Mouse (Mus musculus) limb, embryonic 15.5 days (tissue): ENCODE data around the gene Parp16. TPM values are rescaled to one million over a fixed set of nuclear protein-coding genes. Genes with fewer than 3 reads are reported as not detected.
A peak's percentile ranks its signal among the peaks of the same experiment; 100 is the strongest.
"Not testable (repeated sequence)": the region's sequence is repeated elsewhere in the genome, so short reads cannot be mapped to it uniquely, and the experiment has no call there.

ENCODE experiments used
- ATAC-seq: fragments of 200-750 bp; cut with Nextera tagmentation; 2 replicates; pipeline ENCODE4 v1.8.0; 2017; ENCODE audit warnings: low read depth, moderate TSS enrichment; ENCODE audit not compliant: insufficient number of reproducible peaks, low FRiP score, low TSS enrichment
- H3K27ac ChIP-seq: fragments of 300-500 bp; sonication (generic); 2 replicates; pipeline ENCODE4 v1.5.1; 2015; ENCODE audit warnings: moderate library complexity, mild to moderate bottlenecking, inconsistent platforms
- H3K27me3 ChIP-seq: fragments of 300-500 bp; sonication (generic); 2 replicates; pipeline ENCODE4 v1.6.1; 2015; ENCODE audit warnings: inconsistent platforms
- H3K36me3 ChIP-seq: fragments of 300-500 bp; sonication (generic); 2 replicates; pipeline ENCODE4 v1.6.1; 2015; ENCODE audit warnings: inconsistent platforms
- H3K4me1 ChIP-seq: fragments of 300-500 bp; sonication (generic); 2 replicates; pipeline ENCODE4 v1.6.1; 2015; ENCODE audit warnings: inconsistent platforms
- H3K4me2 ChIP-seq: fragments of 300-500 bp; sonication (generic); 2 replicates; pipeline ENCODE4 v1.6.1; 2015; ENCODE audit warnings: mild to moderate bottlenecking, inconsistent platforms
- H3K4me3 ChIP-seq: fragments of 300-500 bp; sonication (generic); 2 replicates; pipeline ENCODE4 v1.5.1; 2015; ENCODE audit warnings: mild to moderate bottlenecking, inconsistent platforms
- H3K9ac ChIP-seq: fragments of 300-500 bp; sonication (generic); 2 replicates; pipeline ENCODE4 v1.6.1; 2015; ENCODE audit warnings: inconsistent platforms
- H3K9me3 ChIP-seq: fragments of 300-500 bp; sonication (generic); 2 replicates; pipeline ENCODE4 v1.6.1; 2016; ENCODE audit warnings: inconsistent platforms
- WGBS: fragments of 180-500 bp; shearing (Covaris S2); methylation state at CpG from one replicate; pipeline ENCODE4 v1.1.7; 2015; 5-methylcytosine and 5-hydroxymethylcytosine counted together
- polyA plus RNA-seq: library from polyadenylated mRNA; unstranded; fragments of >200 nt; fragmentation: Nextera tagmentation; extraction: Ambion mirVana; gene quantifications from 2 replicates; pipeline ENCODE4 v1.2.1, GENCODE M21; 2015

Gene Parp16
- polyA plus RNA-seq, 1 experiment from 2014 or later, result 6.8 TPM

DNA sequence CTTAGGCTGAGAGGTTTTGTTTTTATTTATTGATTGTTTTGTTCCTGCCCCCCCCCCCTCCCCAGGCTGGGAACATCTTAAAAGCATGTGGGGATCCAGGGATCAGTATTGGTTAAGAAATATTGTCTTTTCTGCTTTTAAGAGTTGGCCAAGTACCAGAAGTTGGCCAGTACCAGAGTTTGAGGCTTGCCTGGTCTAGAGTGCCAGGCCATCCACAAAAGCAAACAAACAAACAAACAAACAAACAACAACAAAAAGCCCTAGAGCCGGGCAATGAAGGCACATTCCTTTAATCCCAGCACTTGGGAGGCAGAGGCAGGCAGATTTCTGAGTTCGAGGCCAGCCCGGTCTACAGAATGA lies 5.8 kb downstream of the Parp16 start:
- H3K36me3 ChIP-seq, result no peaks in the 10 kb centered on the region
- ATAC-seq, result no peak
- WGBS, result 32% methylated on average over 3 of the region's 3 CpGs
- H3K4me3 ChIP-seq, result no peak overlapping the region
- H3K9ac ChIP-seq, result no peak overlapping the region
- peaks cover 9% of the 10 kb centered on the region for H3K4me1 ChIP-seq
- H3K27ac ChIP-seq, result peak overlapping the region; percentile 69
- H3K9me3 ChIP-seq, result no peaks in the 10 kb centered on the region
- H3K27me3 ChIP-seq, result no peaks in the 10 kb centered on the region
- H3K4me2 ChIP-seq, result no peak overlapping the region

DNA sequence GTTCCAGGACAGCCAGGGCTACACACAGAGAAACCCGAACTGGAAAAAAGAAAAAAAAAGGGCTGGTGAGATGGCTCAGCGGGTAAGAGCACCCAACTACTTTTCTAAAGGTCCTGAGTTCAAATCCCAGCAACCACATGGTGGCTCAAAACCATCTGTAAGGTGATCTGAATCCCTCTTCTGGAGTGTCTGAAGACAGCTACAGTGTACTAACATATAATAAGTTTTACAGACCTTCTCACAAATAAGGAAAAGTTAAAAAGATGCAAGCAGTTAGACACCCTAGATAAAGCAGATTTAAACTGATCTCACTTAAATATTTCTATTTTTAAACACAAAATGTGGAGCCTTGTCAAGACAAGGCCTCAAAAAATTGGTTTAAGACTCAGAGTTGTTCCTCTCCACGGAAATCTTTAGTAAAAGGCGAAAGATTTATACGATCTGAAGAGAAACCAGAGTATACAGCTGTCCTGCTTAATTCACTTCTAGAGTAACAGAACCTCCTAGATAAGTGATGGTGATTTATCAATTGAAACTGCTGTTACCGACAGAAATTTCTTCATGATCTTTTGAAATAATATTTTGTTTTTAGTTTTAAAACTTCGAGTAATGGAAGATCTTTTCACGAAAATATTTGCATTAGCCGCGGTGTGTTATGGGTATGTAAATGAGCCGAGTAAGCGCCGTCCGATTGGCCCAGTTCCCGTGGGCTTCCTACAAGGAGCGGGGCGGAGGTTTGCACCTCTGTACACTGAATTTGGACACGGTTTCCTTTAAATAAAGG lies 6.4 kb downstream of the Parp16 start:
- no peak overlapping the region for H3K9ac ChIP-seq
- no peaks in the 10 kb centered on the region for H3K36me3 ChIP-seq
- H3K4me2 ChIP-seq, result peak overlapping the region; percentile 45
- peak; percentile 83 for ATAC-seq
- peak overlapping the region; percentile 69 for H3K27ac ChIP-seq
- peaks cover 6% of the 10 kb centered on the region for H3K4me1 ChIP-seq
- WGBS, result under 1% methylated on average over 18 of the region's 18 CpGs
- no peaks in the 10 kb centered on the region for H3K9me3 ChIP-seq
- H3K4me3 ChIP-seq, result peak overlapping the region; percentile 38
- no peaks in the 10 kb centered on the region for H3K27me3 ChIP-seq

DNA sequence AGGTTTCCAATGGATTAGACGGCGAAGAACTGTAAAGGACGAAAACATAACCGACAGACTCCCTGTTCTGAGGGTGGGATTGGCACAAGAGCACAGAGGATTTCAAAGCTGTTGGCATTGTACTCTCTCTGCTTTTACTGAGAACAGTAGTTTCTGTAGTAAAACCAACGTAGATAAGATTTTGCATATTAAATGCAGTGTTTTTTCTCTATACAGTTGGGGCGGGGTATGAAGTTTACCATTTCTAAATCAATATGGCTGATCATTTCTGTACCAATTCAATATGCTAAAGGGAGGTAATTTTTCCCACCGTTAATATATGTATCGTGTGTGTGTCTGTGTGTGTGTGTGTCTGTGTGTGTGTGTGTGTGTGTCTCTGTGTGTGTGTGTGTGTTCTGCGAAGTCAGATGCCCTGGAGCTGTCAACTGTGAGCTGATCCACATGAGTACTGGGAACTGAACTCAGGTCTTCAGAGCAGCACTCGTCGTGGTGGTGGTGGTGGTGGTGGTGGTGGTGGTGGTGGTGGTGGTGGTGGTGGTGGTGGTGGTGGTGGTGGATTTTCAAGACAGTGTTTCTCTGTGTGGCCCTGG lies 7.1 kb downstream of the Parp16 start:
- no peak for ATAC-seq
- H3K27me3 ChIP-seq, result no peaks in the 10 kb centered on the region
- H3K9ac ChIP-seq, result no peak overlapping the region
- H3K27ac ChIP-seq, result peak overlapping the region; percentile 69
- H3K4me1 ChIP-seq, result peaks cover under 1% of the 10 kb centered on the region
- 24% methylated on average over 11 of the region's 11 CpGs for WGBS
- H3K9me3 ChIP-seq, result no peaks in the 10 kb centered on the region
- H3K36me3 ChIP-seq, result no peaks in the 10 kb centered on the region
- H3K4me2 ChIP-seq, result peak overlapping the region; percentile 45
- H3K4me3 ChIP-seq, result peak overlapping the region; percentile 38

DNA sequence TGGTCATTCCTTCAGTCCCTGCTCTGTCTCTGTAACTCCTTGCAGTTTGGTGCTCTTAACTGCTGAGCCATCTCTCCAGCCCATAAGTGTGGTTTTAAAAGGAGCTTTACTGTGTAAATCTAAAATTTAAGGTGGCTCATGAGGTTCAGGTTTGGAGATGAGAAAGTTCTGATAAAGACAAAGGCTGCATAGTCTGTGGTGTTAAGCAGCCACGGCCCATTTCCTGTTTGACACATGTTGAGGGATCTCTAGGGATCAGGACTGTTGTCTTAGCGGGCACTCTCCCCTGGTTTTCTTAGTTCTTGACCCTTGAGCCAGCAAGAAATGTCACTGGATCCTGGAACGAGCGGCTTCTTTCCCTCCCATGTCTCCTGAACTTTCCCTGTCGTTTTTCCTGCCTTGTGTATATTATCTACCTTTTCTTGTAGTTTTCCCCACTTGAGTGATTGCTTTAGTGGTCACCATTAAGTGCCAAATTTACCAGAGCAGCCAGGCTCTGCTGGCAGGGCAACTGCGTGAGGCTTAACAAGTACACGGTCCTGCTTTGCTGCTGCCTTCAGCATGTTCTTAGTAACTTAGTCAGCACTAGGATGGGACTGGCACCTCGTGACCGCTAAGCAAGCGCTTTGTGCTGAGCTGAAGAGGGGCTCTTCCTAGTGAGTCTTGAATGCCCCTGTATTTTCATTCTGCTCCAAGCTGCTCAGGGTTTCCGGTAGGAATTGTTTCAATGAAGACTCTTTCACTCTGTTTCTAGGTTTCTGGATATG lies 10.1 kb downstream of the Parp16 start:
- no peaks in the 10 kb centered on the region for H3K36me3 ChIP-seq
- no peaks in the 10 kb centered on the region for H3K27me3 ChIP-seq
- no peak overlapping the region for H3K4me2 ChIP-seq
- no peaks in the 10 kb centered on the region; the same call in 1 of the 2 replicates for H3K4me1 ChIP-seq
- no peak overlapping the region for H3K4me3 ChIP-seq
- H3K9ac ChIP-seq, result no peak overlapping the region
- WGBS, result 59% methylated on average over 11 of the region's 11 CpGs
- H3K27ac ChIP-seq, result no peak overlapping the region; the same call in 1 of the 2 replicates
- H3K9me3 ChIP-seq, result no peaks in the 10 kb centered on the region
- no peak for ATAC-seq

DNA sequence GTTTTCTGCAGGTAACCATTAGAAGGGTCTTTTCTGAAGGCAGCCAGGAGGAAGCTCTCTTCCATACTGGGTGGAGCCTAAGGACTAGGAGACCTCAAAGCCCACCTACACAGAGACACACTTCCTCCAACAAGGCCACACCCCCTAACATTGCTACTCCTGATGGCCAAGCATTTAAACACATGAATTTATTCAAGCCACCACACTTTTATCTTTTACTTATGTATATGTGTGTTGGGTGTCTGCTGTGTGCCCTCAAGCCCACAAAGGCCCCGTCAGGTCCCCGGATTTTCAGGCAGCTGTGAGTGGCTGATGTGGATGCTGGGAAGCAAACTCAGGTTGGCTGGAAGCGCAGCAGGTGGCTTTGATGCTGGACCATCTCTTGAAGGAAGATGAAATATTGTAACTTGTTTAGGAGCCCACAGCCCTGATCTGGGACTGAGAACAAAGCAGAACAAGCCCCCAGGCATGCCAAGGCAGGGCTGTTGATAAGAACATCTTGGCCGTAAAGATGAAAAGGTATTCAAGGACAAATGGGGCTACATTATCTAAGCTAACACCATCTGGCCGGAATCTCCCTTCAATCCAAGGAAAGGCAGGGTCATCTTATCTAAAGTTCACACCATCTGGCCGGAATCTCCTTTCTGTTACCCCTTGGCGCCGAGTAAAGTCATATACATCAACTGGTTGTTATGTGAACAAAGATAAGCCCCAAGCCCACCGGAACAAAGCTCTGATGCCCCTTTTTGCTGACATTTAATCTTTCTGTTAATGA lies 12.1 kb downstream of the Parp16 start:
- H3K9ac ChIP-seq, H3K27me3 ChIP-seq, H3K9me3 ChIP-seq, H3K4me2 ChIP-seq, H3K4me1 ChIP-seq, H3K4me3 ChIP-seq, ATAC-seq, H3K36me3 ChIP-seq, H3K27ac ChIP-seq: not testable (repeated sequence)
- WGBS, result 90% methylated on average over 9 of the region's 9 CpGs

DNA sequence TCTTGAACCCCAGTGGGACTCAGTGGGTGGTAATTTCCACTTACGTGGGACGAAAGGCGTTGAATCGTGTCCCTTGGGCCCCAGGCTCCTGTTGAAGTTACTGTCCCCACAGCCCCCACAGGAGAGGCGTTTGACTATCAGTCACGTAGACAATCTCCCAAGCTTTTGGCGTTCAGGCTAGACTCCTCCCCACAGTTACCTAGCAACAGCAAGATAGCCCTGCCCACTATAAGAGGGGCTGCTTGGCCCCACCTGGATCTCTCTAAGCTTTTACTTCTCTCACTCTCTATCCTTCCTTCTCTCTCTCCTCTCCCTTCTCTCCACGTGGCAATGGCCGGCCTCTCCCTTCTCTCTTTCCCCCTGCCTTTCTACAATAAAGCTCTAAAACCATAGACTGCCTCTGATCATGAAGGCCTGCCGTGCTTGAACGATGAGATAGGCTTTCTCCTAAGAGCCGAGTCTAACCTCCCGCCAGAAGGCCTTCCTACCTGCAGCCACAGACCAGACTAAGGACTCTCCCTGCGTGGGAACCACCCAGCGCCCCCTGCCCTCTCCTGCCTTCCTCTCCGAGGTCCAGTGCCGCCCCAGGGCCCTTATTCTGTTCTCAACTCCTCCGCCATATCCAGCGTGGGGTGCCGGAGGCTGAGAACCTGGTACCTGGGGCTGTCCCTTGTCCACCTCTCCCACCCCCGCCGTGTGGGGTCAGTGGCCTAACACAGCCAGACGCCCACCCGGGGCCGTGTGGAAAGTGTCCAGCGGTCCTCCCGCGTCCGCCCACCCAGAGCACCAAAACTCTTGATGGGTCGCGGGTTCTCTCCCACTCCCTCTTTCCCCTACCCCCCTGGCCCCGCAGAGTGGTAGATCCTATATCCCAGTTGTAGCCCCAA lies 13.4 kb downstream of the Parp16 start:
- H3K4me3 ChIP-seq, result no peak overlapping the region
- no peaks in the 10 kb centered on the region for H3K4me1 ChIP-seq
- no peaks in the 10 kb centered on the region for H3K27me3 ChIP-seq
- H3K9ac ChIP-seq, result no peak overlapping the region
- no peak overlapping the region for H3K4me2 ChIP-seq
- H3K9me3 ChIP-seq, result no peaks in the 10 kb centered on the region
- WGBS, result 89% methylated on average over 32 of the region's 32 CpGs
- H3K36me3 ChIP-seq, result no peaks in the 10 kb centered on the region
- ATAC-seq, result no peak
- no peak overlapping the region for H3K27ac ChIP-seq

DNA sequence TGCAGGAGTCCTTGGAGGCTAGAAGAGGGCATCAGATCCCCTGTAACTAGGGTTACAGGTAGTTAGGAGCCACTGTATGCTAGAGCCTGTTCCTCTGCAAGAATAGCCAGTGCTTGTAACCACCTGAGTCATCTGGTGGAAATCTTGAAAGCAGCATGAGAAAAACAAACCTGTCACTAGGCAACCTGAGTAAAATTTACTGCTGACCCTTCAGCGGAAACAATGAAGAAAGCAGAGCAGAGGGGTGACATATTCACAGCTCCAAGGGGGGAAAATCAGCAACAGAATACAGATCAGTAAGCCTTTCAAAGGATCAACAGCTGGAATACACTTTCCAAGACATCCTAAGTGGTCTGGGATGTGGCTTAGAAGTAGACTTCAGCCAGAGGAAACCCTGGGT lies 16.4 kb downstream of the Parp16 start:
- no peak overlapping the region for H3K4me2 ChIP-seq
- H3K4me3 ChIP-seq, result no peak overlapping the region
- no peaks in the 10 kb centered on the region for H3K36me3 ChIP-seq
- ATAC-seq, result no peak
- H3K27me3 ChIP-seq, result no peaks in the 10 kb centered on the region
- 26% methylated on average over 1 of the region's 1 CpGs for WGBS
- no peak overlapping the region for H3K9ac ChIP-seq
- no peak overlapping the region for H3K27ac ChIP-seq
- H3K9me3 ChIP-seq, result no peaks in the 10 kb centered on the region
- H3K4me1 ChIP-seq, result peaks cover 15% of the 10 kb centered on the region

DNA sequence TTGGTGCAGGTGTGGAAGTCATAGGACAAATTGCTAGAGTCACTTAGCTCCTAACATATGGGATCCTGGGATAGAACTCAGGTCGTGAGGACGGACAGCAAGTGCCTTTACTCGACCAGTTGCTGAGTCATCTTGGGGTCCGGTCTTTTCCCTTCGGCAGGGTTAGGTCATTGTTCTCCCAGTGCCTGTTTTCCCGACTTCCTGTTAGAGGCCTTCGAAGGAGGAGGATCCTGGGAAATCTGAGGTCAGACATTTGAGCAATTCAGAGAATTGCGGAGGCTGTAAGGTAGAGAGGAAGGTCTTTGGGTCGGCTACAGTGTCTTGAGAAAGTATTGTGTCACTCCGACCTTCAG lies 19.2 kb downstream of the Parp16 start:
- H3K9ac ChIP-seq, result 0 out of 2 replicates have a peak overlapping the region, but pooled peaks have one; percentile 36
- ATAC-seq, result no peak
- WGBS, result 23% methylated on average over 10 of the region's 10 CpGs

DNA sequence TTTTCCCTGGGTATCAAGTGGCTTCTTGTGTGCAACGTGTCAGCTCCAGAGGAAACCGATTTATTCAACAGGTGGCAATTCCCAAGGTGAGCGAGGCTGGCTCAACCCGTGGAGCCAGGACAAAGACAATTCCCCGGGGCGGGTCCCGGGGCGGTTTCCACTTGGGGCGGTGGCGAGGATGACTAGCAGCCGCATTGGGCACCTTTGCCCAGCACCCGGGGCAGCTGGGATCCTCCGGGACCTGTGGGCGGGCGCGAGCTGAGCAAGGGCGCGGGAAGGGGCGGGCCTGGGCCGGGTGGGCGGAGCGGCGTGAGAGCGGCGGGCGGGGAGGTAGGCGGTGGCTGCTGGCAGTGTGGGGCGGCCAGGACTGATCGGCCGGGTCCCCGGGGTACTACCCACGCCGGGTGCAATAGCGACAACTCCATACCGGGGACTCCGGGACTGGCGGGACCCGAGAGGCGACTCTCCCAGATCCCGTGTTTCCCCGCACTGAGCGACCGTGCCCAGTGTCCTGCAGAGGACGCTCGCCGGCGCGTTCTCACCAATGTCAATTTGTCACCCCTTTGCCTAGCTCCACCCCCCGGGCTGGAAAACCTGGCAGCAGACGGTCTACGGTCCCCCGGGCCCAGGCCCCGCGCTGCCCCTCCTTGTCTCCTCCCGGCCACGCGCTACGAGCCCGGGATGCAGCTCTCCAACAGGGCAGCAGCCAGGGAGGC lies 19.8 kb downstream of the Parp16 start:
- H3K27me3 ChIP-seq, result no peaks in the 10 kb centered on the region
- H3K4me3 ChIP-seq, result peak overlapping the region; percentile 68
- no peaks in the 10 kb centered on the region for H3K9me3 ChIP-seq
- peak overlapping the region; percentile 92 for H3K4me2 ChIP-seq
- peaks cover 15% of the 10 kb centered on the region for H3K4me1 ChIP-seq
- peak overlapping the region; percentile 88 for H3K27ac ChIP-seq
- H3K9ac ChIP-seq, result peak overlapping the region; percentile 58
- H3K36me3 ChIP-seq, result no peaks in the 10 kb centered on the region
- under 1% methylated on average over 50 of the region's 59 CpGs for WGBS
- peak; percentile 93 for ATAC-seq

More for the DNA sequence above, 19.2 kb downstream of the Parp16 start:
- Histone ChIP-seq H3K27ac (peak overlapping the region; percentile 88), H3K36me3 (no peaks in the 10 kb centered on the region), H3K27me3 (no peaks in the 10 kb centered on the region), H3K4me3 (peak overlapping the region; percentile 68), H3K9me3 (no peaks in the 10 kb centered on the region), H3K4me1 (peaks cover 15% of the 10 kb centered on the region), H3K4me2 (peak overlapping the region; percentile 92)

DNA sequence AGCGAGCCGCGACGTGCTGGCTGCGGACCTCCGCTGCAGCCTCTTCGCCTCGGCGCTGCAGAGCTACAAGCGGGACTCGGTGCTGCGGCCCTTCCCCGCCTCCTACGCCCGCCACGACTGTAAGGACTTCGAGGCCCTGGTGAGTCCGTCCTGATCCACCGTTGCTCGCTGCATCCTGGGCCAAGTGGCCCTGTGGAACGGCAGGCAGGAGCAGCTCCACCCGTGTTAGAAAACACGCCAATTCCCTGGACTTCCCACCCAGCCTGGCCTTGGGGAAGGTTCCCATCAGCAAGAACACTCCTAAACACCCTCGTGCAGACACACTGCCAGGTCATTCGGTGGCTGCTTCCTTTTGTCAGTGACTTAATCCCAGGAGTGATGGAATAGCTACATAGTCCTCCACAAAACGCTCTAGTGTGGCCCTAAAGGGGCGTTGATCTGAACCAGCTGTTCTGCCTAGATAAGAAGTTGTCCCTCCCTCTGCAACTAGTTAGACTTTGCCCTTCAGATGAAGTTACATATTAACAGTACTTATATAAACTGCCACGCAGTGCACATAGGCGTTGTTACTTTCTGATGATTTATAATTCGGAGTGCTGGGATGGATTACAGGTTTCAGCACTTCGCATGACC lies 20.5 kb downstream of the Parp16 start:
- H3K9ac ChIP-seq, result peak overlapping the region; percentile 58
- peak overlapping the region; percentile 68 for H3K4me3 ChIP-seq
- WGBS, result 8% methylated on average over 25 of the region's 31 CpGs
- peak overlapping the region; percentile 88 for H3K27ac ChIP-seq
- ATAC-seq, result peak; percentile 17; the same call in 1 of the 2 replicates
- peak overlapping the region; percentile 92 for H3K4me2 ChIP-seq
- H3K9me3 ChIP-seq, result no peaks in the 10 kb centered on the region
- peaks cover 15% of the 10 kb centered on the region for H3K4me1 ChIP-seq
- no peaks in the 10 kb centered on the region for H3K36me3 ChIP-seq
- H3K27me3 ChIP-seq, result no peaks in the 10 kb centered on the region
